Mouse (Mus musculus) hindbrain, embryonic 11.5 days (tissue): Measurements from ENCODE around the gene Fancc. TPM values are rescaled to one million over a fixed set of nuclear protein-coding genes. Genes with fewer than 3 reads are reported as not detected.

Source experiments
- ATAC-seq: fragments of 200-750 bp; cut with Nextera tagmentation; 2 replicates; pipeline ENCODE4 v1.8.0; 2017; ENCODE audit warnings: mild to moderate bottlenecking, moderate TSS enrichment, moderate library complexity; ENCODE audit not compliant: low FRiP score
- DNase-seq: peaks from one replicate; pipeline ENCODE4 v3.0.0-alpha.2; 2015; ENCODE audit warnings: low spot score
- H3K27ac ChIP-seq: fragments of 300-500 bp; sonication (generic); 2 replicates; pipeline ENCODE4 v1.5.1; 2014; ENCODE audit warnings: mild to moderate bottlenecking, low read depth, low read length
- H3K27me3 ChIP-seq: fragments of 300-500 bp; sonication (generic); 2 replicates; pipeline ENCODE4 v1.6.1; 2014; ENCODE audit warnings: mild to moderate bottlenecking, low read length, moderate library complexity, mixed read lengths; ENCODE audit not compliant: control insufficient read depth, insufficient read depth
- H3K36me3 ChIP-seq: fragments of 300-500 bp; sonication (generic); 2 replicates; pipeline ENCODE4 v1.6.1; 2014; ENCODE audit warnings: mild to moderate bottlenecking, low read length, moderate library complexity, mixed read lengths; ENCODE audit not compliant: control insufficient read depth, insufficient read depth
- H3K4me1 ChIP-seq: fragments of 300-500 bp; sonication (generic); replicated peaks from 2 replicates; pipeline ENCODE4 v1.6.1; 2014; ENCODE audit warnings: low read length, mixed read lengths; ENCODE audit not compliant: control insufficient read depth, insufficient read depth
- H3K4me2 ChIP-seq: fragments of 300-500 bp; sonication (generic); replicated peaks from 2 replicates; pipeline ENCODE4 v1.6.1; 2014; ENCODE audit warnings: mild to moderate bottlenecking, low read depth, low read length
- H3K4me3 ChIP-seq: fragments of 300-500 bp; sonication (generic); 2 replicates; pipeline ENCODE4 v1.5.1; 2014; ENCODE audit warnings: low read depth, low read length
- H3K9ac ChIP-seq: fragments of 300-500 bp; sonication (generic); 2 replicates; pipeline ENCODE4 v1.6.1; 2014; ENCODE audit warnings: low read depth, low read length
- H3K9me3 ChIP-seq: fragments of 300-500 bp; sonication (generic); 2 replicates; pipeline ENCODE4 v1.6.1; 2016; ENCODE audit warnings: low read length; ENCODE audit not compliant: control insufficient read depth
- WGBS: fragments of 180-500 bp; shearing (Covaris S2); extraction: QIAGEN DNeasy Blood & Tissue Kit; methylation state at CpG from one replicate; pipeline ENCODE4 v1.1.7; 2014; 5-methylcytosine and 5-hydroxymethylcytosine counted together
- polyA plus RNA-seq: library from polyadenylated mRNA; unstranded; fragments of >200 nt; fragmentation: Nextera tagmentation; extraction: Ambion mirVana; gene quantifications from 2 replicates; pipeline ENCODE4 v1.2.1, GENCODE M21; 2014

The Fancc gene
- polyA plus RNA-seq, 1 experiment from 2014 or later: 26.1 TPM

- ATAC-seq (no peak), DNase-seq (no peak)
- H3K4me1 ChIP-seq: no peaks in the 10 kb centered on the region
- no peaks in the 10 kb centered on the region for H3K9me3 ChIP-seq
- no peak overlapping the region for H3K9ac ChIP-seq
- H3K27me3 ChIP-seq: no peaks in the 10 kb centered on the region
- H3K27ac ChIP-seq: no peak overlapping the region
- H3K4me2 ChIP-seq: no peak overlapping the region
- 81% methylated on average over 1 of the region's 1 CpGs for WGBS
- no peak overlapping the region for H3K4me3 ChIP-seq
- no peaks in the 10 kb centered on the region for H3K36me3 ChIP-seq
These were observed 99.7 kb downstream of the Fancc start for GRCm38 (mm10) chr13:63397420-63397819.

- Histone ChIP-seq H3K36me3 (no peaks in the 10 kb centered on the region), H3K9ac (no peak overlapping the region), H3K27me3 (no peaks in the 10 kb centered on the region), H3K27ac (no peak overlapping the region), H3K4me2 (no peak overlapping the region), H3K9me3 (no peaks in the 10 kb centered on the region), H3K4me1 (no peaks in the 10 kb centered on the region), H3K4me3 (no peak overlapping the region)
- 84% methylated on average over 7 of the region's 7 CpGs for WGBS
- no peak for DNase-seq
- ATAC-seq: no peak
These were observed 102.6 kb downstream of the Fancc start for GRCm38 (mm10) chr13:63394304-63395063.

GRCm38 (mm10) chr13:63385234-63385633, 111.8 kb downstream of the Fancc start:
- Histone ChIP-seq H3K9me3 (no peaks in the 10 kb centered on the region), H3K27me3 (no peaks in the 10 kb centered on the region), H3K27ac (no peak overlapping the region), H3K36me3 (no peaks in the 10 kb centered on the region), H3K4me2 (no peak overlapping the region), H3K4me3 (no peak overlapping the region), H3K4me1 (no peaks in the 10 kb centered on the region), H3K9ac (no peak overlapping the region)
- no peak for DNase-seq
- 90% methylated on average over 2 of the region's 2 CpGs for WGBS
- no peak for ATAC-seq

GRCm38 (mm10) chr13:63384775-63385174, 112.3 kb downstream of the Fancc start:
- ATAC-seq (no peak), DNase-seq (no peak)
- no peaks in the 10 kb centered on the region for H3K9me3 ChIP-seq
- no peak overlapping the region for H3K9ac ChIP-seq
- no peak overlapping the region for H3K4me3 ChIP-seq
- H3K36me3 ChIP-seq: no peaks in the 10 kb centered on the region
- no peak overlapping the region for H3K4me2 ChIP-seq
- 90% methylated on average over 3 of the region's 3 CpGs for WGBS
- H3K4me1 ChIP-seq: no peaks in the 10 kb centered on the region
- H3K27ac ChIP-seq: no peak overlapping the region
- H3K27me3 ChIP-seq: no peaks in the 10 kb centered on the region

- Histone ChIP-seq H3K27ac (no peak overlapping the region), H3K36me3 (no peaks in the 10 kb centered on the region), H3K4me3 (no peak overlapping the region), H3K27me3 (no peaks in the 10 kb centered on the region), H3K9me3 (no peaks in the 10 kb centered on the region), H3K4me1 (no peaks in the 10 kb centered on the region), H3K9ac (no peak overlapping the region), H3K4me2 (no peak overlapping the region)
- no peak for DNase-seq
- WGBS: 68% methylated on average over 2 of the region's 2 CpGs
- ATAC-seq: no peak
These were observed 114.9 kb downstream of the Fancc start for GRCm38 (mm10) chr13:63382206-63382605.

GRCm38 (mm10) chr13:63373460-63374166, 123.5 kb downstream of the Fancc start:
- Histone ChIP-seq H3K4me2 (no peak overlapping the region), H3K9me3 (no peaks in the 10 kb centered on the region), H3K9ac (no peak overlapping the region), H3K4me1 (no peaks in the 10 kb centered on the region), H3K27ac (no peak overlapping the region), H3K36me3 (no peaks in the 10 kb centered on the region), H3K27me3 (no peaks in the 10 kb centered on the region), H3K4me3 (no peak overlapping the region)
- WGBS: 85% methylated on average over 7 of the region's 7 CpGs
- no peak for DNase-seq
- ATAC-seq: no peak

- no peak overlapping the region for H3K4me3 ChIP-seq
- H3K4me2 ChIP-seq: no peak overlapping the region
- H3K27me3 ChIP-seq: no peaks in the 10 kb centered on the region
- no peak overlapping the region for H3K9ac ChIP-seq
- H3K9me3 ChIP-seq: no peaks in the 10 kb centered on the region
- H3K27ac ChIP-seq: no peak overlapping the region
- no peak for DNase-seq
- ATAC-seq: no peak
- 89% methylated on average over 3 of the region's 3 CpGs for WGBS
- H3K36me3 ChIP-seq: no peaks in the 10 kb centered on the region
- no peaks in the 10 kb centered on the region for H3K4me1 ChIP-seq
These were observed 135.3 kb downstream of the Fancc start for GRCm38 (mm10) chr13:63361755-63362154.

- DNase-seq (no peak), ATAC-seq (no peak)
- Histone ChIP-seq H3K4me3 (no peak overlapping the region), H3K4me1 (no peaks in the 10 kb centered on the region), H3K9me3 (no peaks in the 10 kb centered on the region), H3K27me3 (no peaks in the 10 kb centered on the region), H3K4me2 (no peak overlapping the region), H3K36me3 (no peaks in the 10 kb centered on the region), H3K27ac (no peak overlapping the region), H3K9ac (no peak overlapping the region)
- WGBS: 81% methylated on average over 4 of the region's 4 CpGs
These were observed 136.8 kb downstream of the Fancc start for GRCm38 (mm10) chr13:63360111-63360885.
